Mouse (Mus musculus): Measurements from ENCODE around the gene Ptprg. TPM values are rescaled to one million over a fixed set of nuclear protein-coding genes. Genes with fewer than 3 reads are reported as not detected.

The Ptprg gene
- total RNA-seq, 4 experiments from 2014 or later, result 13.3 to 22.4 (median 19.1) TPM

DNA sequence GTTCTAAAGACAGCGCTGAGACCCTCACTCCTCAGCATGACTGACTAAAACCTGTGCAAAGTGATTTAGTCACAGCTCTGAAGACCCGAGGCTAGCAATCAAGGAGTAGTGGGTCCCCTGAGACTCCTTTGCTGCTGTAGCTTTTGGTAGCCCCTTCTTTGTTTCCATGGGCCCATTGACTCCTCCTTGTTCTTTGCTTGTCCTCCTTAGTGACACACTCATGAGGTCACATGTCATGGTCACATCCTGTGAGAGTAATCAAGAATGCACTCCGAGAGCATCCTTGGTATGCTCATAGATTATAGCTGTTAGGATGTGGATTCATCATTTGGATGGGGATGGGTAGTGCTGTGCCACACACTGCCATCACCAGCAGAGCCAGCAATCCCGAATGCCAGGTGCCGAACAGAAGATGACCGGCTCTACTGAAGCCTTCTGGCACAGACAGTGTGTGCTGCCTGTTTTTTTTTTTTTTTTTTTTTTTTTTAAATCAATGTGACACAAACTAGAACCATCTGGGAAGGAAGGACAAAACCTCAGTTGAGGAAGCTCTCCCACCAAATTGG, 64.9 kb downstream of the Ptprg start:
- DNase-seq (ENCODE audit: low spot score in 2 of 2), result no peak

DNA sequence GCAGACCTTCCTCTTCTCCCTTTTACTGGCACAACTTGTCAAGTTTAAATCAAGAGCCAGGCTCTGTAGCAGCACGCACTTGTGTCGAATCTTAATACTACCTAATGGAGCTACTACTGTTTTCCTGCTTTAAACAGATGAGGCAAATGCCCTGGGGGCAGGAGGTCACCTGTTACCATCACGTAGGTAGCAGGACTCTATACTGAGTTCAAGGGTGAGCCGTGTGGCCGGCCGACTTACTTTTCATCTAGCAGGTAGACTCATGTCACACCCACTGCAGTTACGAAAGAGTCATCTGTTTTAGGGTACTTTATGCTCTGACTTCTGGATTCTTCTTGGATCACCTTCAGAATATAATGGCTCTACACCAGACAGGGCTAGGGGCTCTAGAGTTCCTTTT, 66.3 kb downstream of the Ptprg start:
- no peak for DNase-seq (ENCODE audit: low spot score in 2 of 2)

DNA sequence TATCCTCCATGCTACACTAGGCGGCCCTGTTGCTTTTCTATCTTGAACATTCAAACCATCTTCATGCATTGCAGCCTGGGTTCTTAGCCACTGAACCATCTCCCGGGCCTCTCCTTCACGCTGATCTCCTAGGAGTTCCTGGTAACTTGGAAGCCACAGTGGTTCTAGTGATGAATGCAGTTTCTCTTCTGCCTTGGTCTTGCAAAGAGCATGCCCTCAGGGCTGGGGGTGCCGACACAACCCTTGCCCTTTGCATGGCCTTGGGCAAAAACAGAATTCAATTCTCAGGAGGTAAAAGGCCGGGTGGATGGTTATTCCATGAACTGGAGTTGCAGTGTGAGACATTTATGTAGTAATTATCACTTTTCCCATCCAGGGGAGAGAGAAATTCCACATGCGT, 67.0 kb downstream of the Ptprg start:
- no peak for DNase-seq (ENCODE audit: low spot score in 2 of 2)

DNA sequence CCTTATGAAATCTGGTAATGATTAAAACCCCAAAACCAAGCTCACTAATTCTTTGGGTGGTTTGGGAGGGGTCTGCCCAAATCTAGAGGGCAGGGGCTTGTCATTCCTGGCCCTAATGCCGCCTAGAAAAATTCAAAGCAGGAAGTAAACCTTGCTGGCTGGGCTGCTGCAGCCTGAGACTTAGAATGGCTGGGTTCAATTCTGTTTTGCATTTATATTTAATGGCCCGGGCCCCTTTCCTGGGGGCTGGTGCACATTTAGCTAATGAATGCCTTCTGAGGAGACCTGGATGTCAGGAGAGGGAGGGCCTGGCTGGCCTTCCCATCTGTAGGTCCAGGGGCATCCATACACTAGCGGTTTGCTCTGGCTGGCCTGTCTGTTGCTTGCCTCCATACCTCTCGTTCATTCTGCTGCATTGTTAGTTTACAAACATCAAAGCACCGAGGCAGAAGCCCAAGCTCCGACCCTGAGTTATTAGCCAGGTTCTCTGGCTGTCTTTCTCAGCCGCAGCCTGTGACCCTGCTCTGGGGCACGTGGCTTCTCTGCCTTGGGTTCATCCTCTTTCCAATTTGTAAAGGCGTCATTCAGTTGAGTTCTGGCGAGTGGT, 67.7 kb downstream of the Ptprg start:
- no peak for DNase-seq (ENCODE audit: low spot score in 2 of 2)

DNA sequence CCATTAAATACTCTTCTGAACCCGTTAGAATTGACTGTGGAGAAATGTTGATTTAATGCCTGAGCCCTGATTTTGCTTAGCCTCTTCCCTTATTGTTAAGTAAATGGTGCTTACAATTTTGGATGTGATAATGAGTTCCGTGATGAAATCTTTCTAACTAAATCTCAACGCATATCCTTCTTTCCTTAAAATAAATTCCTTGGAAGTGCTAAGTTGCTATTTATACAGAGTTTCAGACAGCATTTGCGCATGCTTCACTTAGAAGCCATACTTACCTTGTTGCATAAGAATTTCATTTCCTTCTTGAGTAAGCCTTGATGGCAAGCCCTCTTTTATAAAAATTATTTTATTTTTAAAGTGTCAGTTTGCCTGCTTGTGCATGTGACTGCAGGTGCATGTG, 70.2 kb downstream of the Ptprg start:
- no peak for DNase-seq (ENCODE audit: low spot score in 2 of 2)

DNA sequence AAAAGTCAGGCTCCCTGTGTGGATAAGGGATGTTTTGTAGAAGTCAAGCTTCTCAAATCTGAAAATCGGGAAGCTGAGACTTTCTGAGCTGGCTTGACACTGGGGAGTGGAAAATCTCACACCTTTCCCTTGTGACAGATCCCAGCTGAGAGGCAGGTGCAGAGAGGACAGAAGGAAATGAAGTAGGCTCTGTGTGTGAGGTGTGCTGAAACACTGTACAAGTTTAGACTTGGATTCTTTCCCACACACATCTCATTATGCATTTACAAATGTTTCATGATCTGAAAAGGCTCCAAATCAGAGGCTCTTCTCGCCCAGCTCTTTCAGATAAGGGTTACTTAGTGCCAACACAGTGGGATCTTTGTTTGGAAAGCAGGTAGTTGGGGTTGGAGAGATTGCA, 77.4 kb downstream of the Ptprg start:
- no peak for DNase-seq (ENCODE audit: low spot score in 2 of 2)

DNA sequence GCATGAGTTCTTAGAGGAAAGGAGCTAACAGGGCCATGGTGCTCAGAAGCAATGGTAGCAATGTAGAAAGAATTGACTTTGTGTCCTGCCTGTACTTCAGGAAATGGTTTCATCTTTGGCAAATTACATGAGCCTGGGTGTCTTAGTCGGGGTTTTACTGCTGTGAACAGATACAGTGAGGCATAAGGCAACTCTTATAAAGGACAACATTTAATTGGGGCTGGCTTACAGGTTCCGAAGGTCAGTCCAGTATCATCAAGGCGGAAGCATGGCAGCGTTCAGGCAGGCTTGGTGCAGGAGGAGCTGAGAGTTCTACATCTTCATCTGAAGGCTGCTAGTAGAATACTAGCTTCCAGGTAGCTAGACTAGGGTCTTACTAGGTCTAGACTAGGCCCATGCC, 78.2 kb downstream of the Ptprg start:
- no peak for DNase-seq (ENCODE audit: low spot score in 2 of 2)

DNA sequence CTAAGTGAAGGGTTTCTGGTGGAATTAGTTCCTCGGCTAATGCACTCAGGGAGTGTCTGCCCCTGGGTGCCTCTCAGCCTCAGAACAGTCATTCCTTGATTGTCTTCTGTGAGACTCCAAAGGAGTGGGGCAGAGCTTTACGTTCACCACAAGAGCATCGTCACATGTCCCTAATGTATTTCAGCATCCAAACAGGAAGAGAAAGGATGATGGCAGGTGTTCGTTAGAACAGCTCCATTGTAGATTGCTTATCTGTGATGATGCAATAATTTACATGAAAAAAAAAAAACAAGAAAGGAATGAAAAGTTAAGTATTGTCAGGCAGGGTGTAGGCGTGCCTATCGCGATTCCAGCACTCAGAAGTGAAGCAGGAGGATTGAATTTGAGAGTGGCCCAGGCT, 84.3 kb downstream of the Ptprg start:
- no peak for DNase-seq (ENCODE audit: low spot score in 2 of 2)

DNA sequence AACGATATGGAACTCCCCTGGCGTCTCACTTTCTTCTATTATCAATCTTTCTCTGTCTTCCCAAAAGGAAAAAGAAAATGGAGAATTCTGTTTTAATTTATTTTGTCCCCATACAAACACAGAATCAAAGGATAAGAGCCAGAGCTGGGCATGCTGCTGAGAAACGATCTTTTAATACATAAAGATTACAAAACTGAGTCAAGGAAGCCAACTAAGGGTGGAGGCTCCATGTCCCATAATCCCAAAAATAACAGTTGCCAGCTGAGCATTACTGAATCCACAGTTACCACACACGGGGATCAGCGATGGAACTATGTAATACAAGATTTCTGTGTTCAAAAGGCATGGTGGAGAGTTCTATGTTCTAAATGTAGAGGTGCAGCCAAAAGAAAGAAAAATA, 86.0 kb downstream of the Ptprg start:
- no peak for DNase-seq (ENCODE audit: low spot score in 2 of 2)

DNA sequence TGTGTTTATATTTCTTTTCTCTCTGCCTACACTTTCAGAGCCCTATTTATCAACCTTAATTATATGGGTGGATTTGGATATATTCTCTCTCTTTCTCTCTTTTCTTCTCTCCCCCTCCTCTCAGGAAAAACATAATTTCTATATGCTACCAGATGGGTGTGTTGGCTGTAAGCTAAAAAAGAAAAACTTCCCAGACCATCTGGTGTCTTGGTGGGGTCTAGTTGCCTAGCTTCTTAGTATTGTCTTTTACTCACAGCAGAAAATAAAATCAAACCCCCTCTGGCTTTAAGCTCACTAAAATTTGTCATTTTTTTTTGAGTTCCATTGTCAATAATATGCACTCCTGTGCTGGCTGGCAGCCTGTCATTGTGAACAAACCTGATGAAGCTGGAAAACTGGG, 87.0 kb downstream of the Ptprg start:
- DNase-seq (ENCODE audit: low spot score in 2 of 2), result no peak

DNA sequence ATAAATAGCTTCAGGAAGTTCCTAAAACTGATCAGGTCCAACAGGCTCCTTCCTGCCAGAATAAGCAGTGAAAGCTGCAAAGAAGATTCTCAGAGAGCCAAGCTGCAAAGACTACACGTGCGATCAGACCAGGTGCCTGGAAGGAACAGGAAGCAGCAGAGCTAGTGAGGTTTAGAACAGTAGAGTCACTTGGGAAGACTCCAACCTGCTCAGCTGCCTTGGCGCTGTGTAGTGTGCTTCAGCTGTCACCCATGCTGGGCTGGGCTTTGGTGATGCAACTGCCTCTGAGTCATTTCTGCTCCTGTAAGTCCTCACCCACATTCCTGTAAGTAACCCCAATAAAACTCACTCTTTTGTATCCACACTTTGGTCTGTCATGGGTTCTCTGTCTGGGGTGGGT, 87.7 kb downstream of the Ptprg start:
- no peak for DNase-seq (ENCODE audit: low spot score in 2 of 2)

DNA sequence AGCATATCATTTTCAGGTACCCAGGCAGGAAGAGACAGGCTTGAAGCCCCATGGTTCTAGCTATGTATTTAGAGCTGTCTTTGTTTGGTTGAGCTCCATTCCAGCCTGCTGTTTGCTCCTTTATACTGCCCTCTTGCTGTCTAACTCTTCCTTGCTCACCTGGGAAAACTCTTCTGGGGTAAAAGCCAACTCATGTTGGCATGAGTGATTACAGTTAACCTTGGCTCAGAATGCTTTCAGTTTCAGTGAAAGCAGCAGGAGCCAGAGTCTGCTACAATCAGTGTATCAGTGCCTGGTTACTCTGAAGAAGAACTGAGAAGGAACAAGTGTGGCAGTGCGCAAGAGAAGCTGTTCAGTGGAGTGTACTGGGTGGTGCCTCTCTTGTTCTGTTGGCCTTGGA, 89.6 kb downstream of the Ptprg start:
- no peak for DNase-seq (ENCODE audit: low spot score in 2 of 2)

DNA sequence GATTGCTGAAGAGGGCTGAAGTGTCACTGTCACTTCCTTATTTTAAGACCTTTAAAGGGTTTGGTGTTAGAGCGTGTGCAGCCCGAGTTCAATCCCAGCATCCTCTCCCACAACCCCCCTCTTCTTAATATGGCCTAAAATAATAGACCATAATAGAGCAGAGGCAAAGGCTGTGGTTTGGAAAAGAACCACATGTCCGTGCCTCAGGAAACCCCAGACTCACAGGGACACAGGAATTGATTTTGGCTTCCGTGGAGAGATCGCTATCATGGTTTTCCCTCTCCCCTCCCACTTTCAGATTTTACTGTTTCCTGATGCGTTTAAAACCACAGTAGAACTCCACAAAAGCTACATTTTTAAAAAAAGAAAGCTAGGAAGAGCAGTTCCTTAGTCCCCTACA, 104.0 kb downstream of the Ptprg start:
- no peak for DNase-seq (ENCODE audit: low spot score in 2 of 2)

DNA sequence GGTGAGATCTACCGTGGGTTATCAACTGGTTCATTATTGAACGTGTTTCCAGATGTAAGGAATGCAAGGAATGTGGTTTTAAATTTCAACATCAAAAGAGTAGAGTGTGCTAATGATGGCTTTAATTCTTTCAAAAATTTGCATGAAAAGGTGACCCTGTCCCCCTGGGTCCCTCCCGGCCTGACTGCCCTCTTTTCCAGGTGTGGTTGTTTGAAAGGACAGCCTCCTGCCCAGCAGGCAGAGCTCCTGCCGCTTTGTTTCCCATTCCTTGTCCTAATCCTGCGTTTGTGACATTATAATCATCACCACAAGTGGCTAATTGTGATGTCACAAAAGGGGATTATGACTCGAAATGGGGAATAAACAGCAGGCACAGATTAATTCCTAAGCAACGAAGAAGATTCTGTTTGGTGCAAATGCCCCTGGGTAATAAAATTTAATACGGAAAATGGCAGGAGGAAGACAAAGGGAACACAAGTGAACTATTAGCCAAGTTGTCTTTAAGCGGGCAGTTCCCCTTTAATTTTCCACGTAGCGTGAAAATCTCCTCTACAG, 110.4 kb downstream of the Ptprg start:
- no peak for DNase-seq (ENCODE audit: low spot score in 2 of 2)

DNA sequence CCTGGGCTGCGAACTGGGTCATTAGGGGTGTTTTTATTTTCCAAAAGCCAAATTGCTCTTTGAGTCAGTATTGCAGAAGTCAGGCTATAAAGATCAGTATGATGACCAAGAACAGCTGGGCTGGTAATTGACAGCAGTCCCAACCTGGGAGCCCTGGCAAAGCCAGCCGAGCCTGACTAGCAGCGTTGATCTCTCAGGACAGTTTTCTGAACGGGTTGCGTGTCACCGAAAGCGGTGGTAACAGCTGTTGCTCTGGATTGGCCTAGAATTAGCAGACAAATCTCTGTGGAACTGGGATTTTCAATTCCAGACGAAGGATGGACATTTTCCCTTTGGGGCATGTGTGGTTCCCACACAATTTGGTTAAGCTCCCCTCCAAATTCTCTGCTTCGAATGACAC, 111.0 kb downstream of the Ptprg start:
- DNase-seq (ENCODE audit: low spot score in 2 of 2), result peak in 1 of 2 experiments; percentile 60

DNA sequence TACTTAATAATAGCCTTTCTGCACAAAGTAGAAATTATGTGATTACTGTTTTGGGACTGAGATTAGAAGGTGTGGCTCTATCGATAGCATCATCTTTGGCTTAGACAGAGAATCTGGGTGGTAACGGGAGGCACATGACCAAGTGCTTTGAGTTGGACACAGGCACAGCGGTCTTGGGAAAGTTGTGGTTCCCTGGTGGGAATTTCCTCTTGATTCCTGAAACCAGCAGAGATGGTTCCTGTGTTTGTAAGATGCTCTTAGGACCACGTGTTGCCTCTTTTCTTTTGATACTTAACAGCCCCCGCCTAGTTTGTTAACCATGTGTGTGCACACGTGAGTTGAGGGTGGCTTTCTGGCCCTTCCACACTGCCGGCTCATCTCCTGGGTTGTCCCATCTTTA, 111.7 kb downstream of the Ptprg start:
- DNase-seq (ENCODE audit: low spot score in 2 of 2), result peak in 1 of 2 experiments; percentile 7

DNA sequence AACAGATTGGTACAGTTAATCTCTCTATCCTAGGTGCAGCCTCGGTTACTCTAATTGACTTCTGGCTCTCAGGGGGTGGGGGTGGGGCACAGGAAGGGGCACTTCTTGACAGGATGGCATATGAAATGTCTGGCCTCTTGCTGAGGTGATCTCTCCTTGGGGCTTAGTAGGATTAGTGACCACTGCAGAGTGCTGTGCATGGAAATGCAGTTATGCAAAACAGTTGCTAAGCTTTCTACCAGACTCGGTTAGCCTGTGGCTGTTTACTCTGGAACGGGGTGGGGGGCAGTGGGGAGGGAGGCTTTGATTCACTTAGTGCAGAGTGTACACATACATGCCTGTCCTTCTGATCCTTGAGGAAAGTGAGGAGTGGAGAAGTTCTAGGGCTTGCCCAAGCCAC, 114.4 kb downstream of the Ptprg start:
- DNase-seq (ENCODE audit: low spot score in 2 of 2), result no peak

DNA sequence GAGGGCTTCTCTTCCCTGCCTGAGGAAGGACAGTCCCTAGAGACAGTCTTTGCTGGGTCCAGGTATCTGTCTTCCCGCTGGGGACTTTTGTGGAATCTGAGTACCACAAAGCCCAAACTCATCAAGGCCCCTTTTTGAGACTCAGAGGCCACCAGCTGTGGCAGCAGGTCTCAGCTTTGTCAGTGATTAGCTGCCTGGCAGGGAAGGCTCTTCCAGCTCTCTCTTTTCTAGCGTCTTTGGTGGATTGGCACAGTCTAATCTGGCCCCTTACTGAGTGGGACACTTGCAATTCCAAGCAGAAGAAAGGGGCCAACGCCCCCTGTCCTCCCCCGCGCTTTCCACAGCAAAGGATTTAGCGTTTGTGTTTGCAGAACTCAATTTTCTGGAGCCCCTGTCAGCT, 117.5 kb downstream of the Ptprg start:
- DNase-seq (ENCODE audit: low spot score in 2 of 2), result no peak

DNA sequence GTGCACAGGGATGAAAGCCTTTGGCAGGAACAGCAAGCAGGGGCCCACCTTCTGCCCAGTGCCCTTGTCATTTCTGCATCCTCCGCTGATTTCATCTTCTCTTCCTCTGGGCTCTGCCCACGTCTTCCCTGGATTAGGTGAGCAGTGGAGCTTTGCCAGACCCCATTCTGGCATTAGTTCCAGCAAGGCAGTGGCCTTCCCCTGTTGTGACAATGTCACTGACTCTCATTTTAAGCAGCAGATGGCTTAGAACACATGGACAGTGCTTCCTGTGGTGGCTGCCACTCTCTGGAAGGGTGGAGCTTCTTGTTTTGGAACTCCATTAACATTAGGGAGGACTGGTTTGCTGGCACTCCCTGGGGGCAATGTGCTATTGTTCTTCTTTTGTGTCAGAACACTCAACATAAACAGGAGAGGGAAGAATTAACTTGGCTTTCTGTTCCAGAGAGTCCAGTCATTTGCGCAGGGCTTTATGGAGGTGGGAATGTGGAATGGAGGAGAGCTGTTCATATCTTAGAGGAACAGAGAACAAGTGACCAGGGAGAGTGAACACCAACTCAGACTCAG, 119.7 kb downstream of the Ptprg start:
- no peak for DNase-seq (ENCODE audit: low spot score in 2 of 2)

DNA sequence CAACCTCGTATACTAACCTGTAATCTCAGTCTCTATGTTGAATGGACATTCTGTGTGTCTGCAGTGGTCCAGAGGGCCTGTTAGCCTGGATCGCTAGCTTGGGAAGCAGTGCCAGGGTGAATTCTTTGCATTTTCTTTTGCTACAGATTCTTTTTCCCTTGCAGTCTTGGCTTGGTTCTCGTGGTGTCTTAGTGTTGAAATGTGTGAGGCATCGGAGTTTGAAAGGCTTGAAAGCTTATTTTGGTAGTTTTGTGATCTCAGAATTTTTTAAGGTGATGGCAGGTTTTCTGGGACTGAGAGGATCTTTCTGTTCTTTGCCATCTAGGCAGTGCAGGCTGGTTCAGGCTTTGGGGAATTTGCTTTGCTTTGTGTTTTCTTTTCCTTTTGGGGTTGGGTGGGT, 124.9 kb downstream of the Ptprg start:
- no peak for DNase-seq (ENCODE audit: low spot score in 2 of 2)

DNA sequence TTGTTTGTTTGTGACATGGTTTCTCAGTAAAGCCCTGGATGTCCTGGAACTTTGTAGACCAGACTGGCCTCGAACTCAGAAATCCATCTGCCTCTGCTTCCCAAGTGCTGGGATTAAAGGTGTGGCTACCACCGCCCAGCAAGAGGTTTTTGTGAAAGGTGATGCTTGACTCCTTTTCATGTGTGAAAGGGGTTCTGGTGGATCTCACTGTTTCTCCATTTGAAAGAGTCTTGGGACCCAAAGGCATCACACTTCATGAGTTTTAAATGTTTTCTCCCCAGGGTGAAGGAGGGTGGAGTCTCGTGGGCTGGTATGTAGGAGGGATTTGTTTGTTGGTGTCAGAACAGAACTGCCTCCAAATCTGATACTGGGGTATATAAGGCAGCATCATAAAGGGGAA, 126.4 kb downstream of the Ptprg start:
- DNase-seq (ENCODE audit: low spot score in 2 of 2), result no peak

DNA sequence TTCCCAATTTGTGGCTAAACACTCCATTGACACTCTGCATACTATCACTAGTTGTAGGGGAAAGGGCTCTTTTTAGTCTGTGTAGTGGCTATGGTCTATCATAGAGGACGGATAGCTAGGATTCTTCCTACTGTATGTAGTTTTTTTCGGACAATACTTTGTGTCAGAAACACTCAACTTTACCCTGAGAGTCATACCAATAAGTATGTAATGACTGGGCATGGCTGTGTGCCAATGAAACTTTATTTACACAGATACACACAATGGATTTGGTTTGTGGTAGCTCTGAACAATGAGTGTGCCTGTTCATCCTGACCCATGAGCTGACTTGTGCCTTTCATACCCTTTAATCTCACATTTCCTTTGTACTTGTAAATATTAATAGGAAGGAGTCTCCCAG, 127.3 kb downstream of the Ptprg start:
- no peak for DNase-seq (ENCODE audit: low spot score in 2 of 2)

DNA sequence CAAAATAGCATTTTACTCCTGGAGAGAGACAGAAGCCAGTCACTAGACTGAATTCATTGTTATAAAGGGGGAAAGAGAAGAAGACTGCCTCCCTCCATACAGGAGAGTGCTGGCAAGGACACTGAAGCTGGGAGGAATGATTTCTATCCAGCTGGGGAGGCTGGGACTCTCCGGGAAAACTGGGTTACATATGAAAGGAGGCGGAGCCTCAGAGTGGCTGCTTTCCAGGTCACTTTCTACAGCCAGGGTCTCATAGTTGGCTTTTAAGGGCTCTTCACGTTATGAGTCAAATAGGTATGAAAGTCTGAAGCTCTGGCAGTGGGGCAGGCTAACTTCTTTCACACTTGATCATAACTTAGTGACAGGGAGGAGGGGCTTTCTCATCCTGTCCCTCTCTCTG, 129.1 kb downstream of the Ptprg start:
- DNase-seq (ENCODE audit: low spot score in 2 of 2), result no peak
